Mouse (Mus musculus) liver, embryonic 13.5 days (tissue): ENCODE measurements around the gene Lama2. TPM values are rescaled to one million over a fixed set of nuclear protein-coding genes. Genes with fewer than 3 reads are reported as not detected.

Experiments used
- ATAC-seq: fragments of 200-750 bp; cut with Nextera tagmentation; 2 replicates; pipeline ENCODE4 v1.8.0; 2017; ENCODE audit warnings: low read depth, mild to moderate bottlenecking, moderate number of reproducible peaks, moderate library complexity
- DNase-seq: peaks from one replicate; pipeline ENCODE4 v3.0.0; 2022
- H3K27ac ChIP-seq: fragments of 300-500 bp; sonication (generic); 2 replicates; pipeline ENCODE4 v1.5.1; 2015; ENCODE audit warnings: moderate library complexity, mild to moderate bottlenecking, inconsistent platforms
- H3K27me3 ChIP-seq: fragments of 300-500 bp; sonication (generic); 2 replicates; pipeline ENCODE4 v1.6.1; 2015; ENCODE audit warnings: mild to moderate bottlenecking, inconsistent platforms
- H3K36me3 ChIP-seq: fragments of 300-500 bp; sonication (generic); 2 replicates; pipeline ENCODE4 v1.6.1; 2015; ENCODE audit warnings: mild to moderate bottlenecking, inconsistent platforms
- H3K4me1 ChIP-seq: fragments of 300-500 bp; sonication (generic); replicated peaks from 2 replicates; pipeline ENCODE4 v1.6.1; 2015; ENCODE audit warnings: inconsistent platforms
- H3K4me2 ChIP-seq: fragments of 300-500 bp; sonication (generic); 2 replicates; pipeline ENCODE4 v1.6.1; 2015; ENCODE audit warnings: inconsistent platforms, mild to moderate bottlenecking, moderate library complexity
- H3K4me3 ChIP-seq: fragments of 300-500 bp; sonication (generic); replicated peaks from 2 replicates; pipeline ENCODE4 v1.5.1; 2015; ENCODE audit warnings: mild to moderate bottlenecking, inconsistent platforms
- H3K9ac ChIP-seq: fragments of 300-500 bp; sonication (generic); 2 replicates; pipeline ENCODE4 v1.6.1; 2015; ENCODE audit warnings: mild to moderate bottlenecking, inconsistent platforms
- H3K9me3 ChIP-seq: fragments of 300-500 bp; sonication (generic); replicated peaks from 2 replicates; pipeline ENCODE4 v1.6.1; 2016; ENCODE audit warnings: inconsistent platforms
- WGBS: fragments of 180-500 bp; shearing (Covaris S2); methylation state at CpG from one replicate; pipeline ENCODE4 v1.1.7; 2015; ENCODE audit not compliant: insufficient replicate concordance; 5-methylcytosine and 5-hydroxymethylcytosine counted together
- polyA plus RNA-seq: library from polyadenylated mRNA; unstranded; fragments of >200 nt; fragmentation: Nextera tagmentation; extraction: Ambion mirVana; gene quantifications from 2 replicates; pipeline ENCODE4 v1.2.1, GENCODE M21; 2015

The Lama2 gene
- polyA plus RNA-seq, 1 experiment from 2014 or later = 0.41 TPM

DNA sequence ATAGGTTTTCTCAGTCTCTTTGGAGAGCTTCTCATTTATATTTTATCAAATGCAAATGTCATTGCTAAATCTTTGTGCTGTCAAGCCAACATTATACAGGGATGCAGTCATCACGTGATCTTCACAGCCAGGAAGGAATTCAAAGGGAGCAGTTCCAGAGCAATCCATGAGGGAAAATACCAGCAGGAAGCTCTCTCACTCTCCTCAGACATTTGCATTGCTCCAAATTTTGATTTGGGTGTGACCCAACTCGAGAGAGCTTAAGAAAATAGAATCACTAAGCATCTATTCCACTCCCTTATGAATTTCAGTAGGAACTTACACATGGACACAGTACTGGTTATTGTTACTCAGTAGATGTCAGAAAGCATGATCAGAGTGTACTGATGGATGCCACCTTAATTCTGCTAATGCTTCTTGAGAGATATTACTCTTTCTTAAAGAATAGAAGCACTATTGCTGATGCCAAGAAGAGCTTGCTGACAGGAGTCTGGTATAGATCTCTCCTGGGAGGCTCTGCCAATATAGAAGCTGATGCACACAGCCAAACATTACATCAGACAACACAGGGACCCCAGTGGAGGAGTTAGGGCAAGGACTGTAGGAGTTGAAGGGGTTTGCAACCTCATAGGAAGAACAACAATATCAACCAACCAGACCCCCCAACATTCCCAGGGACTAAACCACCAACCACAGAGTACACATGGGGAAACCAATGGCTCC, 236.5 kb downstream of the Lama2 start:
- H3K9ac ChIP-seq = no peak overlapping the region
- H3K27me3 ChIP-seq = no peaks in the 10 kb centered on the region
- 30% methylated on average over 2 of the region's 2 CpGs for WGBS
- H3K27ac ChIP-seq = no peak overlapping the region
- DNase-seq (no peak), ATAC-seq (no peak)
- H3K36me3 ChIP-seq = no peaks in the 10 kb centered on the region
- H3K4me2 ChIP-seq = no peak overlapping the region
- no peaks in the 10 kb centered on the region for H3K9me3 ChIP-seq
- no peak overlapping the region for H3K4me3 ChIP-seq
- no peaks in the 10 kb centered on the region for H3K4me1 ChIP-seq

DNA sequence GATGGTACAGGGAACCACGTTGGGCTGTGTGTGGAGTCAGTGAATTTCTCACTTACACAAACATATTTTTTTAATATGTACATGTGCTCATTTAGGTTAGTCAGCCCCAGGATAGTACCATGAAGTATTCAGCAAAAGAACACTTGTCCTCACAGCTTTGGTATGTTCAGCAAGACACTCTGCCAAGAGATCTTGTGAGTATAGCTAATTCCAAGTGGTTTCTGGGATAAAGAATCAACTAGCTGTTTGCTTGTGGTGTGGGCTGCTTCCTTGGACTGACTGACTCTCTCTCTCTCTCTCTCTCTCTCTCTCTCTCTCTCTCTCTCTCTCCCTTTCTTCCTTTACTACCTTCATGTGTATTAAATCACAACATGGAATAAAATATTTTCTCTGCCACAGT, 241.3 kb downstream of the Lama2 start:
- H3K9me3 ChIP-seq = no peaks in the 10 kb centered on the region
- H3K4me3 ChIP-seq = no peak overlapping the region
- H3K9ac ChIP-seq = no peak overlapping the region
- 20% methylated on average over 1 of the region's 1 CpGs for WGBS
- DNase-seq = no peak
- no peak overlapping the region for H3K27ac ChIP-seq
- H3K4me2 ChIP-seq = no peak overlapping the region
- H3K4me1 ChIP-seq = no peaks in the 10 kb centered on the region
- no peak for ATAC-seq
- H3K27me3 ChIP-seq = no peaks in the 10 kb centered on the region
- no peaks in the 10 kb centered on the region for H3K36me3 ChIP-seq

DNA sequence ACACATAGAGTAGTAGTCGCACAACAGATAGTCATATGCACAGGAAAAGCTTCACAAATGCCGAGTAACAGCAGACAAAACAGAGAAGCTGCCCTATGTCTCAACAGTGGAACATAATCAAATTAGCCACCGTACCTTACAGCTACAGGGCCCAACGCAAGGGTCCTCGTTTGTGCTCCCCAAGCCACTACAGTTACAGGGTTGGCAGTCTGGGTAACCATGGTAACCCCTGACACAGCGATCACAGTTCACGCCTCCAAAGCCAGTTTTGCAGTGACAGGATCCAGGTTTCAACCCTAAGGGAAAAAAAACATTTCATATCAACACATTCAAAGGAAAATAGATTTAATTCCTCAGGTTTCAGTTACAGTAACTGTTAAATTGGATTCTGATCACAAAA, 275.3 kb downstream of the Lama2 start:
- WGBS = 57% methylated on average over 7 of the region's 7 CpGs
- ATAC-seq (no peak), DNase-seq (no peak)
- Histone ChIP-seq H3K4me3 (no peak overlapping the region), H3K4me1 (no peaks in the 10 kb centered on the region), H3K36me3 (no peaks in the 10 kb centered on the region), H3K27me3 (no peaks in the 10 kb centered on the region), H3K27ac (no peak overlapping the region), H3K4me2 (no peak overlapping the region), H3K9ac (no peak overlapping the region), H3K9me3 (no peaks in the 10 kb centered on the region)

DNA sequence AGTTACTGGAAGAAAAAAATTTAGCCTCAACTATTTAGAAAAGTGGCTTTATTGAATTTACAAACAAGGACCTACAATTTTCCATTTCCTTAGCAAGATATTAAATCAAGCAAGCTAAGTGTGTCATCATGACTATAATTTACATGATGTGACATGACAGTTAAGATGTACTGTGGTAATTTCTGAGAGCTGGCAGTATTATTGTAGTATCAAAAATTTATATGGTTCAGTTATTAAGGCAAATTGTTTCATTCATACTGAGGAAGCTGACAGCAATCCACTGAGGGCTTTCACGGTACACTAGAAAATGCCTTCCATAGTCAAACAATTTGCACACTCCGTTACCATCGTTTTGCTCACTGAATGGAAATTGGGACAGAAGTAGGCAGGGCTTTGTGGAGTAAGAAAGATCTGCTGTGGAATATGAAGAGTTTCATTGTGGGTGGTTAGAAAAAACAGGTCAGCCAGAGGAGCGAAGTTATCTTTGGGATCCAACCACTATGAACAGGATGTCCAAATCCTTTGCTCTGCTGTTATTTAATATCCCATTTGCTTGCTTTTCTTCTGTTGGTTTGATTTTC, 297.1 kb downstream of the Lama2 start:
- ATAC-seq = no peak
- Histone ChIP-seq H3K4me3 (no peak overlapping the region), H3K4me1 (no peaks in the 10 kb centered on the region), H3K9me3 (no peaks in the 10 kb centered on the region), H3K4me2 (no peak overlapping the region), H3K9ac (no peak overlapping the region), H3K36me3 (no peaks in the 10 kb centered on the region), H3K27me3 (no peaks in the 10 kb centered on the region), H3K27ac (no peak overlapping the region)
- no peak for DNase-seq
- 66% methylated on average over 4 of the region's 4 CpGs for WGBS

DNA sequence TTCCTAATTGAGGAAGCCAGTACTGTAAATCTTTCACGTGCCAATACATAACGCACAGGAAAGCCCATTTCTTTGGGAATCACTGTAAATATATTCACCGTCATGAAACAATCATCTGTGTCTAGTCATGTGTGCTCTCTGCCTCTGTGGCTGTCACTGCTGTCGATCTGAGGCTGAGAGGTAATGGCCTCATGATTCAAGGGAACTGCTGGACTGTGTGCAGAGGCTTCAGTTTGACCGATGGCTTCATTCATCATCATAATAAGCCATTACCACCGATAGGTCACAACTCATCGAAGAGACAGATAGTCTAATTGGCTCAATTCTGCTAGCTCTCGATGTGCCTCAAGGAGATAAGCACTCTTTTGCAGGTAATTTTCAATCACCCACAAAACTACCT, 312.1 kb downstream of the Lama2 start:
- H3K27me3 ChIP-seq = no peaks in the 10 kb centered on the region
- ATAC-seq (no peak), DNase-seq (no peak)
- H3K4me1 ChIP-seq = no peaks in the 10 kb centered on the region
- H3K27ac ChIP-seq = no peak overlapping the region
- 71% methylated on average over 8 of the region's 8 CpGs for WGBS
- no peak overlapping the region for H3K9ac ChIP-seq
- H3K4me2 ChIP-seq = no peak overlapping the region
- no peaks in the 10 kb centered on the region for H3K9me3 ChIP-seq
- H3K4me3 ChIP-seq = no peak overlapping the region
- H3K36me3 ChIP-seq = no peaks in the 10 kb centered on the region

DNA sequence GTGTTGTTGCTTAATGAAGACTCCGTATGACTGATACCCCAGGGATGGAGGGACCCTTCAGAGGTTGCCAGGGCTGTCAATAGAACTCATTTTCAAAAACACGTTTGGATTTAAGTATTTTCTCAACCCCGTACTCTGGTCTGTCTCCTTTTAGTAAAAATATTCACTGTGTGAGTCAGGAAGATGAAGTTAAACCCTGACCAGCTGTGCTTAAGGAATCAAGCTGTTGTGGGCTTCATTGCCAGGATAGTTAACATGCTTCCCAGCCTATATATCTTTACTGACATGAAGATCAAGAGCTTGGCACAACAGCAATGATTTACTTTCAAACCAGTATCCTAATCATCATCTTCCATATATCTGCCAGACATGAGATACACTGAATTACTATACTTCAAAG, 314.3 kb downstream of the Lama2 start:
- H3K9me3 ChIP-seq = no peaks in the 10 kb centered on the region
- H3K27ac ChIP-seq = no peak overlapping the region
- 35% methylated on average over 3 of the region's 3 CpGs for WGBS
- no peak overlapping the region for H3K4me2 ChIP-seq
- H3K27me3 ChIP-seq = no peaks in the 10 kb centered on the region
- H3K4me3 ChIP-seq = no peak overlapping the region
- no peak for ATAC-seq
- H3K9ac ChIP-seq = no peak overlapping the region
- no peaks in the 10 kb centered on the region for H3K4me1 ChIP-seq
- no peak for DNase-seq
- H3K36me3 ChIP-seq = no peaks in the 10 kb centered on the region

DNA sequence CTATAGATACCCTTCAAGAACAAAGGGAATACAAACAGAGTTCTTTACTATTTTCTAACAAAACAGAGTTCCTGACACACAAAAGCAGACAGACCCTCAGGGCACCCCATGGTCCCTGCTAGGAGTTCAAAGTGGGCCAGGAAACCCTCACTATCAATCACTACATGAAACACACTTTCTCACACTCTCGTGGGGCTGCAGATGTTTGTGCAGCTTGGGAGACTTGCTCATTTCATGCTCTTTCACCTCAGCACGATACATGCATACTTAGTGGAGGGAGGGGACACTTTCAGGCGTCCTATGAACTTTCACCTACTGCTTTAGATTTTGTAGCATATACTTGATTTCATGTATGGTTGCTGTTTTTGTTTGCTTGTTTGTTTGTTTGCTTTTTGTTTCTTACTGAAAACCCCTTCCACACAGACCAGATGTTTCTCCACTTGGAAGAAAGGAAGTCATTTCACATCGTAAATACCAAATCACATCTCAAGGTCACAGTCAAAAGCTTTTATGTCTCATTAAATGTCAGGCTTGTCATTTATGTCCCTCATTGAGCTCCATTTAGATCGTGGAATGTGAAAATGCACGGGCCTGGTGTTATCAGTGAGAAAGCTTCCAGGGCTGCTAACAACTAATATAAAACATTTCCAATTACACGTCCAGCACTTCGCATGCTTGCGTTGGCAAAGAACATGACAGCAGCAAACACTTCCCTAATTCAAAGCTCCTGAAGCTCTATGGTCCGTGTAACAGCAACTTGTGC, 334.3 kb downstream of the Lama2 start:
- Histone ChIP-seq H3K4me2 (no peak overlapping the region), H3K9ac (no peak overlapping the region), H3K27me3 (no peaks in the 10 kb centered on the region), H3K27ac (no peak overlapping the region), H3K9me3 (no peaks in the 10 kb centered on the region), H3K4me3 (no peak overlapping the region), H3K4me1 (no peaks in the 10 kb centered on the region), H3K36me3 (no peaks in the 10 kb centered on the region)
- 52% methylated on average over 10 of the region's 10 CpGs for WGBS
- DNase-seq (no peak), ATAC-seq (no peak)

DNA sequence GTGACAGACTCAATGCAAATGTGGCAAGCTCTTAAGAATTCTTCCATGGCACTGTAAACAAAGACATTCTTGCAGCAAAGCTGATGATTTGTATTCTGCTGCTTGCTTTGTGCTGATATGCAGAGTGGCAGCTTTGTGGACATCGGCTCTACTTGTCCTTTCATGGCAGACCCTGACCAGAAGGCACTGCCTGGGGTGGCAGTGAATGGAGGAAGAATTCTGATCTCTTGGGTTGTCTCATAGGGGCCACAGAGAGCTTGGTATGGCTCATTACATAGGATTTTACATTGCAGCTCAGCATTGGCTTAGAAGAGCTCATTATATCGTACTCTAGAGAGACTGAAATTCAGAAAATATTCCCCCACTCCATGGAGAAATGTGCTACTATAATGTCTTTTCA, 352.1 kb downstream of the Lama2 start:
- Histone ChIP-seq H3K4me1 (no peaks in the 10 kb centered on the region), H3K36me3 (no peaks in the 10 kb centered on the region), H3K9ac (no peak overlapping the region), H3K4me3 (no peak overlapping the region), H3K4me2 (no peak overlapping the region), H3K27me3 (no peaks in the 10 kb centered on the region), H3K9me3 (no peaks in the 10 kb centered on the region), H3K27ac (no peak overlapping the region)
- 65% methylated on average over 2 of the region's 2 CpGs for WGBS
- DNase-seq (no peak), ATAC-seq (no peak)

DNA sequence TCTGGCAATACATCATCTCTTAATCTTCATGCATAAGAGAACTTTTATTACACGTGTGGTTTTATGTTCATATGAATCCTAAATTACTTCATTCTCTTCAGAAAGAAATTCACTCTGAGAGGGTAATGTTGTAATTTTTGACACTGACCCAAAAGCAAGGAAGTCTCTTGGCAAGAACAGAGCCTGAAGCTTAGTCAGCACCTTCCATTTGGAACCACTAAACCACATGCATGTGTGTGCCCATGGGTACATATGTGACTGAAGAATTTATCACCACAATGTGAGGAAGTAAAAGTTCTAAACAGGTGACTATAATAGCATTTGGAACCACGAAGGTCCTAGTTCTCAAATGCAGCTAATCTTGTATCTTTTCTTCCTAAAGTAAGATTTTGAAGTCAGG, 353.7 kb downstream of the Lama2 start:
- 20% methylated on average over 2 of the region's 2 CpGs for WGBS
- H3K9ac ChIP-seq = no peak overlapping the region
- ATAC-seq = no peak

DNA sequence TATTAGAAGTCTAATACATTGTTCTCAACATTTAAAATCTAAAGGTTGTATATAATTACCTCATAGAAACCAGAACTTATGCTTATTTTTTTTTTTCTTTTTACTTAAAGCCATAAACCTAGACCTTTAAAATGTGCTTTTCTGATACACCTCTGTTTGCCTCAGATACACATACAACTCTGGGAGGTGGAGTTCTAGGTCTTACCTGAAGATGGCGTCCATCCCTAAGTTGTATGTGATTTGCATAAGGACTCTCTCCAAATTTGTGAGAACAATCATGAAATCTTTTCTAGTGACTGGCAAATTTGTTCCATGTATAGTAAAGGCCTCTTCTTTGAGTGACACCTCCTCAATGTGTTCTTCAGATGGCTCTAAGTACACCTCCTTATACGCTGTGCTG, 354.8 kb downstream of the Lama2 start:
- 37% methylated on average over 2 of the region's 2 CpGs for WGBS
- H3K4me2 ChIP-seq = no peak overlapping the region
- no peaks in the 10 kb centered on the region for H3K27me3 ChIP-seq
- DNase-seq (no peak), ATAC-seq (no peak)
- H3K9me3 ChIP-seq = no peaks in the 10 kb centered on the region
- no peak overlapping the region for H3K9ac ChIP-seq
- no peak overlapping the region for H3K27ac ChIP-seq
- no peaks in the 10 kb centered on the region for H3K4me1 ChIP-seq
- no peaks in the 10 kb centered on the region for H3K36me3 ChIP-seq
- no peak overlapping the region for H3K4me3 ChIP-seq

More for the DNA sequence above, 353.7 kb downstream of the Lama2 start:
- Histone ChIP-seq H3K4me2 (no peak overlapping the region), H3K4me1 (no peaks in the 10 kb centered on the region), H3K27ac (no peak overlapping the region), H3K36me3 (no peaks in the 10 kb centered on the region), H3K4me3 (no peak overlapping the region), H3K9me3 (no peaks in the 10 kb centered on the region), H3K27me3 (no peaks in the 10 kb centered on the region)
- DNase-seq = no peak

DNA sequence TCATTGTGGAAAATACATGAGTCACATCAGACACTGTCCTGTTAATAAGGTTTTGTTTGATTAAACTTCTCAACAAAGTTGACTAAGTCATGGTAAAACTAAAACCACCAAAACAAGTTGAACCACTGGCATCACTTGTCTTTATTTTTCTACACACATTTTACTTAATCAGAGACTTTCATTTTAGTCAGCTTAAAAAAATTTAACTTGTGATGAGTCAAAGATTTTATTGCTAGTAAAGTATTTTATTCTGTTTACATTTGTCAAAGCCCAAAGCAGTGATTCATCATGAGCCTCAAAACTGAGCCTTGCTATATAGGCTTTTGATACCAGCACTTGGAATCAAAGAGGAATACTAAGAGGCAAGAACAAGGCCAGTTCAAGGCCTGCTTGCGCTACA, 369.8 kb downstream of the Lama2 start:
- Histone ChIP-seq H3K4me3 (no peak overlapping the region), H3K9me3 (no peaks in the 10 kb centered on the region), H3K4me1 (no peaks in the 10 kb centered on the region), H3K27me3 (no peaks in the 10 kb centered on the region), H3K36me3 (no peaks in the 10 kb centered on the region), H3K4me2 (no peak overlapping the region), H3K27ac (no peak overlapping the region), H3K9ac (no peak overlapping the region)
- WGBS = 76% methylated on average over 1 of the region's 1 CpGs
- DNase-seq = no peak
- ATAC-seq = no peak

DNA sequence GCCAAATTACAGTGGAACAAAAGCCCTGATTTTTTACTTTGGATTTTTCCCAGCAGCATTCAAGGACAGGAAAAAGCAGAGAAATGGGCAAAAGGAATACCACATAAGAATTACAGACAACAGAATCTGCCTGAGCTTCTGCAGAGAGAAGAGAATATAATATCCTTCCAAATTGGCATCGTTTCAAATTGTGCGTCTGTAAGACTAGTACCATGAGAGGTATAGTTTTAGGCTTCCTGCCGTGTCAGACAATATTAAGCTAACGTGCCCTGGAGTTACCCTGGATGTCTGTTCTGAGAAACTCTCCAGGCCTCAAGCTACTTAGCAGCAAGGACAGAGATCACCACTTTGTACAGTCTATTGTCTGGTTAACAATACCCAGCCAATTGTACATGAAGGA, 384.8 kb downstream of the Lama2 start:
- ATAC-seq (no peak), DNase-seq (no peak)
- H3K9ac ChIP-seq = no peak overlapping the region
- no peaks in the 10 kb centered on the region for H3K36me3 ChIP-seq
- H3K4me2 ChIP-seq = no peak overlapping the region
- H3K4me1 ChIP-seq = no peaks in the 10 kb centered on the region
- 70% methylated on average over 4 of the region's 4 CpGs for WGBS
- H3K27ac ChIP-seq = no peak overlapping the region
- no peak overlapping the region for H3K4me3 ChIP-seq
- H3K27me3 ChIP-seq = no peaks in the 10 kb centered on the region
- H3K9me3 ChIP-seq = no peaks in the 10 kb centered on the region
